Mouse (Mus musculus) CH12.LX (cell line): ENCODE results near the gene Fndc7. TPM values are rescaled to one million over a fixed set of nuclear protein-coding genes. Genes with fewer than 3 reads are reported as not detected.

ENCODE experiments used
- DNase-seq: peaks from one replicate; pipeline ENCODE4 v3.0.0-alpha.2; 2013; ENCODE audit errors: extremely low read depth
- H3K27ac ChIP-seq: 2 replicates; pipeline ENCODE4 v1.5.1; 2012; ENCODE audit warnings: low read depth, mild to moderate bottlenecking, control low read depth, moderate library complexity; ENCODE audit not compliant: insufficient read depth
- H3K27me3 ChIP-seq: replicated peaks from 2 replicates; pipeline ENCODE3; 2012; ENCODE audit warnings: inconsistent platforms
- H3K36me3 ChIP-seq, 2 experiments: replicated peaks in 1 of 2; 2 replicates each; pipeline versions ENCODE3 to v1.6.1; 2012; ENCODE audit warnings: inconsistent platforms in 1 of 2, low read length in 1 of 2, mild to moderate bottlenecking in 1 of 2, mixed read lengths in 1 of 2, moderate library complexity in 1 of 2; ENCODE audit not compliant: control insufficient read depth in 1 of 2, insufficient read depth in 1 of 2
- H3K4me1 ChIP-seq, 2 experiments: 2 replicates each; pipeline ENCODE4 v1.6.1; 2012; ENCODE audit warnings: inconsistent platforms in 1 of 2, moderate library complexity in 1 of 2; ENCODE audit not compliant: insufficient read depth in 2 of 2, control insufficient read depth in 1 of 2
- H3K4me2 ChIP-seq: 2 replicates; pipeline ENCODE4 v1.6.1; 2012; ENCODE audit warnings: low read depth, mild to moderate bottlenecking, control low read depth; ENCODE audit not compliant: poor library complexity, insufficient read depth, severe bottlenecking
- H3K4me3 ChIP-seq, 3 experiments: fragments of 150-350 bp in 1 of 3; sonication (generic) in 1 of 3; replicated peaks in 1 of 3; 2 replicates each; pipeline versions ENCODE3 to v1.5.1; 2011 to 2012; ENCODE audit warnings: low read depth in 2 of 3, low read length in 2 of 3, mild to moderate bottlenecking in 2 of 3, moderate library complexity in 2 of 3, control low read depth in 1 of 3, improper control_type of control experiment in 1 of 3, inconsistent platforms in 1 of 3, mixed read lengths in 1 of 3; ENCODE audit not compliant: poor library complexity in 1 of 3
- H3K79me2 ChIP-seq: replicated peaks from 2 replicates; pipeline ENCODE4 v1.6.1; 2012; ENCODE audit warnings: mild to moderate bottlenecking, moderate library complexity; ENCODE audit not compliant: control insufficient read depth, poor library complexity, insufficient read depth, severe bottlenecking; ENCODE audit errors: extremely low read depth
- H3K9ac ChIP-seq: 2 replicates; pipeline ENCODE4 v1.6.1; 2012; ENCODE audit warnings: low read depth, mild to moderate bottlenecking, control low read depth, moderate library complexity; ENCODE audit not compliant: insufficient read depth
- H3K9me3 ChIP-seq: replicated peaks from 2 replicates; pipeline ENCODE3; 2012; ENCODE audit warnings: low read length, inconsistent platforms, mixed read lengths
- CHD1 ChIP-seq: IDR thresholded peaks from 2 replicates; pipeline ENCODE4 v1.6.1; 2012; ENCODE audit warnings: low read depth, low read length, improper control_type of control experiment, inconsistent platforms
- CHD2 ChIP-seq: IDR thresholded peaks from 2 replicates; pipeline ENCODE4 v1.6.1; 2011; ENCODE audit warnings: low read length, improper control_type of control experiment
- CTCF ChIP-seq, 2 experiments: IDR thresholded peaks in 1 of 2; conservative IDR thresholded peaks in 1 of 2; 2 replicates each; pipeline ENCODE4 v1.5.1; 2011 to 2012; ENCODE audit warnings: low read depth in 2 of 2, low read length in 2 of 2, improper control_type of control experiment in 1 of 2, inconsistent platforms in 1 of 2, mild to moderate bottlenecking in 1 of 2, moderate library complexity in 1 of 2
- ETS1 ChIP-seq: conservative IDR thresholded peaks from 2 replicates; pipeline ENCODE4 v1.6.1; 2012; ENCODE audit warnings: low read depth, mild to moderate bottlenecking, inconsistent platforms, low read length, improper control_type of control experiment, moderate library complexity
- IRF4 ChIP-seq: IDR thresholded peaks from 2 replicates; pipeline ENCODE4 v1.6.1; 2014; ENCODE audit warnings: low read depth, mild to moderate bottlenecking, inconsistent platforms, low read length, improper control_type of control experiment
- JUND ChIP-seq: conservative IDR thresholded peaks from 2 replicates; pipeline ENCODE4 v1.6.1; 2011; ENCODE audit warnings: low read depth, low read length, improper control_type of control experiment
- KAT2A ChIP-seq: IDR thresholded peaks from 2 replicates; pipeline ENCODE4 v1.6.1; 2012; ENCODE audit warnings: low read length, improper control_type of control experiment, inconsistent platforms; ENCODE audit not compliant: insufficient replicate concordance
- MAFK ChIP-seq: IDR thresholded peaks from 2 replicates; pipeline ENCODE4 v1.6.1; 2011; ENCODE audit warnings: low read length, improper control_type of control experiment; ENCODE audit not compliant: insufficient replicate concordance
- MAZ ChIP-seq: IDR thresholded peaks from 2 replicates; pipeline ENCODE4 v1.6.1; 2012; ENCODE audit warnings: low read depth, mild to moderate bottlenecking, inconsistent platforms, low read length, improper control_type of control experiment, moderate library complexity
- MEF2A ChIP-seq: IDR thresholded peaks from 2 replicates; pipeline ENCODE4 v1.6.1; 2014; ENCODE audit warnings: low read depth, mild to moderate bottlenecking, inconsistent platforms, low read length, improper control_type of control experiment, borderline replicate concordance
- MXI1 ChIP-seq: IDR thresholded peaks from 2 replicates; pipeline ENCODE4 v1.6.1; 2011; ENCODE audit warnings: mild to moderate bottlenecking, low read depth, low read length, improper control_type of control experiment
- PAX5 ChIP-seq: IDR thresholded peaks from 2 replicates; pipeline ENCODE4 v1.6.1; 2012; ENCODE audit warnings: low read length, inconsistent platforms, mixed read lengths
- RAD21 ChIP-seq: IDR thresholded peaks from 2 replicates; pipeline ENCODE4 v1.6.1; 2011; ENCODE audit warnings: low read depth, mild to moderate bottlenecking, low read length, improper control_type of control experiment, moderate library complexity
- RCOR1 ChIP-seq: conservative IDR thresholded peaks from 2 replicates; pipeline ENCODE4 v1.6.1; 2012; ENCODE audit warnings: low read depth, mild to moderate bottlenecking, inconsistent platforms, low read length, improper control_type of control experiment
- USF1 ChIP-seq: IDR thresholded peaks from 2 replicates; pipeline ENCODE4 v1.6.1; 2014; ENCODE audit warnings: low read depth, mild to moderate bottlenecking, inconsistent platforms, low read length, improper control_type of control experiment
- USF2 ChIP-seq: conservative IDR thresholded peaks from 2 replicates; pipeline ENCODE4 v1.6.1; 2011; ENCODE audit warnings: low read depth, low read length, improper control_type of control experiment
- ZC3H11A ChIP-seq: IDR thresholded peaks from 2 replicates; pipeline ENCODE4 v1.6.1; 2012; ENCODE audit warnings: low read depth, mild to moderate bottlenecking, inconsistent platforms, low read length, improper control_type of control experiment
- ZMIZ1 ChIP-seq: IDR thresholded peaks from 2 replicates; pipeline ENCODE4 v1.6.1; 2012; ENCODE audit warnings: low read depth, mild to moderate bottlenecking, inconsistent platforms, low read length, improper control_type of control experiment
- ZNF384 ChIP-seq: IDR thresholded peaks from 2 replicates; pipeline ENCODE4 v1.6.1; 2012; ENCODE audit warnings: low read depth, low read length, improper control_type of control experiment, inconsistent platforms
- dilution Hi-C: fragments of 300-500 bp; cut with MboI; formaldehyde crosslinking; loops from 2 replicates; pipeline ENCODE4 v1.14.3; 2020; ENCODE audit warnings: low sequenced_read_pairs; ENCODE audit not compliant: extremely low pct_unique_long_range_greater_than_20kb, extremely low pct_ligation_motif_present
- in situ Hi-C: fragments of 300-500 bp; cut with MboI; formaldehyde crosslinking; loops from 3 replicates; pipeline ENCODE4 v1.14.3; 2019; ENCODE audit warnings: low sequenced_read_pairs, low pct_ligation_motif_present, low pct_unique_long_range_greater_than_20kb, mixed read lengths
- polyA plus RNA-seq: library from polyadenylated mRNA; unstranded; fragments of >175 nt; gene quantifications from 2 replicates; pipeline ENCODE4 v1.2.1, GENCODE M21; 2012; ENCODE audit warnings: low read depth; ENCODE audit not compliant: insufficient read length
- total RNA-seq, 2 experiments: library from RNA; depleted of rRNA; stranded (reverse); fragments of 300-350 nt in 1 of 2; fragments of >200 nt in 1 of 2; gene quantifications; 2 replicates each; pipeline ENCODE4 v1.2.3; 2012 to 2014

The Fndc7 gene
- total and polyA plus RNA-seq, 3 experiments: 0.61 to 1.1 (median 0.81) TPM

DNA sequence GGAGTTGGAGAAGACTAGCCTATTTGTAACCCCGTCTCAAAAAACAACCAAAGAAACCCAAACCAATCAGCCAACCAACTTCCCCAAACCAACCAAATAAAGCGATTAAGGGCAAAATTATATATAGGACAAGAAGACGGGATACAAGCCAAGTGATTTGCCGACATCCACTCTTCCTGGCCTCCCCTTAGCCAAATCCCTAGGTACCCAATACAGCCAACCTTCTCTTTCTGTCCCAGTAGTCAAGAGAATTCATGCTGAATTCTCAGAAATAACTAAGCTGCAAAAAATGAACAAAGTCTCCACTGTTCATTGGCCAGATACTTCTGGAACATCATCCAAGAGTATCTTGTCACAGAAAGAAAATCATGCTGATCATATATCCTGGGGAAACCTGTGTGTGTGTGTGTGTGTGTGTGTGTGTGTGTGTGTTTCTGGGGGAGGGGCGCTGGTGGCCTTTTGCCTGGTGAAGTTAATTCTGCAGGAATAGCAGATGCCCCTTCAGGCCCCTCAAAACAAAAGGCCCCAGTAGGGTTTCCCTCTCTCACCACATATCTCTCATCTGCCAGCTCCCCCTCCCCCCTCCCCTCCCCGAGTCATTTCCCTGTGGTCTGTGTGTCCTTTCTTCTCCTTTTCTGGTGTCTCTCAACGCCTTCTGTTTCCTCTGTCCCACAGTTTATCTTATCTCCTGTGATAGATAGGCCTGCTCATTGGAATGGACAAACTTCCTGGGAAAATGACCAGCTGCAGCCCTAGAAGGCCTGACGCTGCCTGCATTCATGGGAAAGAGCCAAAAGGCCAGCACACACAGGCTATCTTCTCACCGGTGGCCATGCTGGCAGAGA, 3.9 kb downstream of the Fndc7 start:
- Histone ChIP-seq H3K4me1 (peaks cover 19 to 74% of the 10 kb centered on the region in 2 experiments), H3K9ac (peak overlapping the region; percentile 11; the same call in 1 of the 2 replicates), H3K27me3 (no peaks in the 10 kb centered on the region), H3K9me3 (no peaks in the 10 kb centered on the region), H3K79me2 (no peaks in the 10 kb centered on the region), H3K36me3 (no peaks in the 10 kb centered on the region), H3K27ac (peak overlapping the region; percentile 51), H3K4me3 (peak overlapping the region in 1 of 3 experiments; percentile 3), H3K4me2 (peak overlapping the region; percentile 63)
- peak; percentile 55 for DNase-seq
- TF ChIP-seq MEF2A: no peak
- TF ChIP-seq ETS1: 0 out of 2 replicates have a peak, but pooled peaks have one; percentile 12
- peak; percentile 38; the same call in 1 of the 2 replicates for TF ChIP-seq MAZ
- TF ChIP-seq PAX5: no peak
- no peak for TF ChIP-seq KAT2A
- no peak for TF ChIP-seq ZC3H11A
- no peak for TF ChIP-seq ZNF384
- TF ChIP-seq CTCF (conservative IDR thresholded peaks at IDR 0.05 in 1 of 2, IDR thresholded peaks at IDR 0.05 in 1 of 2; ENCODE audit: low read depth in 2 of 2, low read length in 2 of 2): no peak
- no peak for TF ChIP-seq CHD1
- no peak for TF ChIP-seq USF2
- TF ChIP-seq IRF4: peak; percentile 45; the same call in 1 of the 2 replicates
- TF ChIP-seq JUND: no peak
- no peak for TF ChIP-seq ZMIZ1
- TF ChIP-seq MXI1: no peak
- no peak for TF ChIP-seq CHD2
- TF ChIP-seq USF1: no peak
- TF ChIP-seq MAFK: no peak
- TF ChIP-seq RAD21: no peak
- TF ChIP-seq RCOR1: no peak
- dilution Hi-C loops (no loop called here), in situ Hi-C loops (no loop called here)

DNA sequence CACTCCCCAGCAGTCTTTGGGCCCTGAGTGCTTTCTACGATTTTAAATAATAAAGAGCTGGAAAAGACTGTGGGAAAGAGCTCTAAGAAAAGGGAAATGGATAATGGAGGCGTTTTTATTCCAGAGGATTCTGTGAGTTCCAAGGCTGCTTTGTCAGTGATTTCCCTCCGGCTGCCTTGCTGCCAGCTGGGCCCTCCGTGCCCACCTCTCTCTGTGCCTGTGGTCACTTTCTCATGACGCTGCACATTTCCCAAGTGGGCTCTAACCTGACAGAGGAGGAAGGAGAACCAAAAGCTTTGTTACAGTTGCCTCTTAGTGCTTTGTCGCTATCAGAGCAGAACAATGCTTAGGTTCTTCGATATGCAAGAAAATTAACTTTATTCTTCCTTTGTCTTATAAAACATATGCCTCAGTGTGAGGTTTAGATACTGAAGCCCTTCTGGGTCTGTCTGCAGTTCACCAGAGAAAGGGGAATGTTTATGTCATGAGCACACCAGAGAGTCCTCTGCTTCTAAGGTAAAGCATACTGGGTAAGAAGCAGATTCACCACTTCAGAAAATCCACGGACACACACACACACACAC, 5.0 kb downstream of the Fndc7 start:
- in situ Hi-C loops: no loop called here
- no peaks in the 10 kb centered on the region for H3K79me2 ChIP-seq
- H3K4me2 ChIP-seq: no peak overlapping the region
- DNase-seq: no peak
- TF ChIP-seq MAZ (no peak), MAFK (0 out of 2 replicates have a peak, but pooled peaks have one; percentile 17)
- H3K9ac ChIP-seq: no peak overlapping the region
- H3K36me3 ChIP-seq: no peaks in the 10 kb centered on the region
- no peak overlapping the region for H3K27ac ChIP-seq
- H3K27me3 ChIP-seq: no peaks in the 10 kb centered on the region
- no peak overlapping the region for H3K4me3 ChIP-seq
- no peaks in the 10 kb centered on the region for H3K9me3 ChIP-seq
- dilution Hi-C loops: no loop called here
- peaks cover 29 to 83% of the 10 kb centered on the region in 2 experiments for H3K4me1 ChIP-seq
